Mouse (Mus musculus): ENCODE results near the gene Babam1.

- no peak for TF ChIP-seq SRF (IDR thresholded peaks at IDR 0.05; ENCODE audit: control insufficient read depth, insufficient read length, low read depth)
- no peak for TF ChIP-seq TCF3 (IDR thresholded peaks at IDR 0.05; ENCODE audit: insufficient read length, low read depth)
- no peak for TF ChIP-seq POLR2A (IDR thresholded peaks at IDR 0.05; ENCODE audit: insufficient read length, low read depth)
- TF ChIP-seq USF1 (IDR thresholded peaks at IDR 0.05; ENCODE audit: low read depth), result no peak
- TF ChIP-seq POLR2AphosphoS2 (IDR thresholded peaks at IDR 0.05; ENCODE audit: insufficient read length, low read depth), result no peak
- TF ChIP-seq CEBPB (IDR thresholded peaks at IDR 0.05; ENCODE audit: insufficient read depth, poor library complexity, severe bottlenecking), result no peak
- TF ChIP-seq TCF12 (IDR thresholded peaks at IDR 0.05; ENCODE audit: insufficient read depth, poor library complexity, severe bottlenecking), result no peak
Observed at GRCm38 (mm10) chr8:71388267-71388666, 8.4 kb upstream of the Babam1 start.

Data from myocyte (in vitro differentiated cells).